Mouse (Mus musculus) left cerebral cortex, postnatal 10 days (tissue): Measurements from ENCODE around the gene Gm3558. TPM values are rescaled to one million over a fixed set of nuclear protein-coding genes. Genes with fewer than 3 reads are reported as not detected.
"Not testable (repeated sequence)": the region's sequence is repeated elsewhere in the genome, so short reads cannot be mapped to it uniquely, and the experiment has no call there.

ENCODE experiments used
- DNase-seq, 2 experiments: peaks; one replicate each; pipeline ENCODE4 v3.0.0; 2021 to 2022; ENCODE audit warnings: low spot score in 2 of 2, mixed read lengths in 1 of 2; ENCODE audit errors: extremely low spot score in 1 of 2
- intact Hi-C: fragments of 180-260 bp; cut with DNase I; formaldehyde crosslinking; loops from one replicate; pipeline ENCODE4 v1.15.1; 2025
- total RNA-seq, 2 experiments: library from RNA; stranded (reverse); gene quantifications; 2 replicates each; pipeline ENCODE4 v1.2.3; 2021

Gene Gm3558
- total RNA-seq: 10 to 100 TPM; 13.4 to 14.0 TPM

- DNase-seq, intact Hi-C loops: not testable (repeated sequence)
These were observed at the start of gene Gm3558 for GRCm38 (mm10) chr14:7568382-7568781. Gm3558 (minus strand) TSS chr14:7568566.

GRCm38 (mm10) chr14:7595492-7595891 is 27.1 kb upstream of the Gm3558 start, which contains the start of gene Gm10338:
Gm10338 (minus strand) TSS chr14:7595592.
- intact Hi-C loops, DNase-seq: not testable (repeated sequence)

GRCm38 (mm10) chr14:7567890-7568289 is 476 bp downstream of the Gm3558 start:
- DNase-seq: peak in 1 of 2 experiments; percentile 13
- intact Hi-C loops: not testable (repeated sequence)

- intact Hi-C loops, DNase-seq: not testable (repeated sequence)
These were observed 1.1 kb downstream of the Gm3558 start for GRCm38 (mm10) chr14:7567266-7567665.

Other genes starting within 250 kb of the Gm3558 start
- not detected for gene Gm5797, start 236.2 kb downstream of the Gm3558 start, total RNA-seq
- not detected for gene Gm8374, start 203.4 kb downstream of the Gm3558 start, total RNA-seq
- gene Gm3755, start 117.6 kb downstream of the Gm3558 start, total RNA-seq: not detected
- gene Gm3752, start 84.8 kb downstream of the Gm3558 start, total RNA-seq: 1 to 10 TPM; 3.5 to 4.1 TPM
- gene Gm10338, start 27.0 kb upstream of the Gm3558 start, total RNA-seq: not detected
- not detected for gene Gm10128, start 75.4 kb upstream of the Gm3558 start, total RNA-seq
- gene Gm26661, start 223.0 kb upstream of the Gm3558 start, total RNA-seq: not detected
- 10 to 100 TPM; 48.7 to 48.9 TPM for gene Flnb, start 249.4 kb upstream of the Gm3558 start, total RNA-seq